Mouse (Mus musculus): Measurements from ENCODE around the gene Llgl2. TPM values are rescaled to one million over a fixed set of nuclear protein-coding genes. Genes with fewer than 3 reads are reported as not detected.

Llgl2 gene
- polyA plus RNA-seq, 1 experiment from 2014 or later: 4.4 TPM

DNA sequence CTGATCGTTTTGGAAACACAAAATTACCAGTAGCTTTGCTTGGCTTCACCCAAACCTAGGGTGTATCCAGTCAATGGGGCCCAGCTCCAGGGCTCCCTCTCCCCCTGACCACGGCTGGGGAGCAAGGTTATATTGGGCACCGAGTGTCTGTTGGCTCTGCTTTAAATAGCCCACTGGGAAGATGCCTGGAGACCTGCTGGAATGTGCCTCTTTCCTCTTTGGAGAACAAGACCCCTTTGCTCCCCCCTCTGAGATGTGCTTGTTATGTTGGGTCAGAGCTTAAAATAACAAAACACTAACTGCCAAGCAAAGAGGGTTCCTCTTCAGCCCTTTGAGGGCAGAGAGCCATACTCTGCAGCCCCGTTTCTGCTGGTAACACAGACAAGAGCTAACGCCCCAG is 78.3 kb downstream of the Llgl2 start:
- ATAC-seq (ENCODE audit: low FRiP score, low read depth): no peak
- WGBS: 86% methylated on average over 5 of the region's 5 CpGs
- H3K27ac ChIP-seq (replicated peaks): no peak overlapping the region

DNA sequence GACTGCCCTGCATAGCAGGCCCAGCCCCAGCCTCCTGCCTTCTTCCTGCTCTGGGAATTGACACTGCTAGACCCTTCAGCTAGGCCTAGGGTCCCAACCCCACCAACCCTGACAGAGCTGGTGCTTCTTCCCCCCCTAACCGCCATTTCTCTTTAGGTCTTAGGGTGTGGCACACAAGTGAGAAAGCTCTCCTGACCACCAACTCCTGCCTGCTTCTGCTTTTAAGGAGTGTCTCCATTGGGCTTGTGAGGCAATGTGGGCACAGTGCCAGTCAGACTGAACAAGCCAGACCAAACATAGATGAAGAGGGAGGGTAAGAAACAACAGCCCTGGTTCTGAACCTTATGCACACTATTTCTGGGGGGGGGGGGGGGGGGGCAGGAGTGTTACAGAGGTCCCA is 79.0 kb downstream of the Llgl2 start:
- Histone ChIP-seq H3K27ac (replicated peaks) (no peak overlapping the region), H3K9ac (replicated peaks) (no peak overlapping the region), H3K9me3 (no peaks in the 10 kb centered on the region), H3K4me3 (no peak overlapping the region), H3K4me1 (peaks cover 24% of the 10 kb centered on the region), H3K36me3 (no peaks in the 10 kb centered on the region), H3K27me3 (no peaks in the 10 kb centered on the region), H3K4me2 (replicated peaks) (no peak overlapping the region)
- ATAC-seq (ENCODE audit: low FRiP score, low read depth): no peak
- WGBS: 89% methylated on average over 1 of the region's 1 CpGs

More for the DNA sequence above, 78.3 kb downstream of the Llgl2 start:
- Histone ChIP-seq H3K9ac (replicated peaks) (no peak overlapping the region), H3K4me3 (no peak overlapping the region), H3K27me3 (no peaks in the 10 kb centered on the region), H3K9me3 (no peaks in the 10 kb centered on the region), H3K4me1 (peaks cover 24% of the 10 kb centered on the region), H3K36me3 (no peaks in the 10 kb centered on the region), H3K4me2 (replicated peaks) (no peak overlapping the region)

DNA sequence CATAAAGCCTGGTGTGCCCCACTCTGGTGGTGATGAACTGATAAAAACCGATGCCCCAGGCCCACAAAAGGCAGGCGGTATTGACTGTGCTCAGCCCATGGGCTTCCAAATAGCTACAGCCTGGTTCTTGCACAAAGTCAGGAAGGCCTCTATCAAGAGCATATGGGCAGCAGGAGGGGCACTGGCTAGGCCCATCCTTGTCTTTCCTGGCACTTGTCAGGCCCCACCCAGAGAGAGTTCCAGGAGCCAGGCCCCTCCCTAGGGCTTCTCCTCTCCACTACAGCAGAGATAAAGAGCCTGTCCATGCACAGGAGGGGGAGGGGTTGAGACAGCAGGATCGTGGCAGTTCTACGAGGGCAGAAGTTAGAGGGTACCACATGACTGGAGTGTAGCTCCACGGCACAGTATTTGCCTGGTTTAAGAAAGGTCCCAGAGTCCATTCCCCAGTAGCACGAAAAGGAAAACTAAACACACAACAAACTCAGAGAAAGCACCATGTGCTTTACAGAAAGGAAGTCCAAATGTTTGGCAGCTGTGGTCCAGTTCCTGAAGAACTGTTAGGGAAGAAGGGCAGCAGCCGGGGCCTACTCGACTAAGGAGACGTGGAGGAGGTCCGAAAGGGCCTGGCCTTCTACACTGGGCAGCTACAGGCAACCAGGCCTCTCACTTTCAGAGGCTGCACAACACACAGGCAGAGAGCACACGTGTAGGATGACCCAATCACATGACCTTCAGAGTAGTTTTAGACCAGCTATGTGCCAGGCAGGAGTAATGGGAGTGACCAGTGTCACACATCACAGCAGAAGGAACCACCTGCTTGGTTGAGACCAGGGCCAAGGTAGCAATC is 79.8 kb downstream of the Llgl2 start:
- Histone ChIP-seq H3K4me1 (peaks cover 24% of the 10 kb centered on the region), H3K9me3 (no peaks in the 10 kb centered on the region), H3K4me2 (replicated peaks) (no peak overlapping the region), H3K27ac (replicated peaks) (no peak overlapping the region), H3K9ac (replicated peaks) (no peak overlapping the region), H3K27me3 (no peaks in the 10 kb centered on the region), H3K36me3 (no peaks in the 10 kb centered on the region), H3K4me3 (no peak overlapping the region)
- WGBS: 77% methylated on average over 11 of the region's 11 CpGs
- ATAC-seq (ENCODE audit: low FRiP score, low read depth): no peak

DNA sequence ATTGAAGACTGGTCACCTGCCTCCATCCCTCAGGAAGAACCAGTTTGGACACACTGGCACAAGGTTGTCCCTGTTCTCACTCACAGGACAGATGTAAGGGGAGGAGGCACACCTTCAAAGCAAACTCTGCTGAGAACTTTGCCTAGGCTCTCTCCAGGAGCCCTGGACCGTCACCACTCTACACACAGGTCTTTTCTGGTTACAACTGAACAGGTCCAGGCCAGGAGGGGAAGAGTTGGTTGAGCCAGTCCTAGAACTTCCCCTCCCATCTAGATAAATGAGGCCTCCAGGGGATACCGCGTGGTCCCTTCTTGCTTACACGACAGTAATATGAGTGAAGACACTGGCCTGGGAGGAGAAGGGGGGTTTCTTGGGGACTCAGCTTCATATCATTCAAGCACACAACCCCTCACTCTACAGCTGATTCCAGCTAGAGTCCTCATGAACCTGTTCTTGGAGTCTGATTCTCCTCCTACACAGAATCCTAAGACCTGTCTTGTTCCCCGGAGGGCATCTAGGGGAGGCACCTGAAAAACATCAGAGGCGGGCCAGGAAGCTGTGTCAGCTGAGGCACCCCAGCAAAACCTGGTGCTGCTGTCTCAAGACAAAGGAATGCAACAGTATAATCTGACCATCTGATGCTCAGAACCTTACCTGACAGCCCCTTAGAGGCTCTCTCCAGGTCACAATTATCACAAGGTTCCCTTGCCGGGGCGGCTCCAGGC is 80.5 kb downstream of the Llgl2 start:
- H3K4me2 ChIP-seq (replicated peaks): no peak overlapping the region
- no peaks in the 10 kb centered on the region for H3K9me3 ChIP-seq
- no peak for ATAC-seq (ENCODE audit: low FRiP score, low read depth)
- H3K4me3 ChIP-seq: no peak overlapping the region
- peaks cover 24% of the 10 kb centered on the region; the same call in 1 of the 2 replicates for H3K4me1 ChIP-seq
- H3K9ac ChIP-seq (replicated peaks): no peak overlapping the region
- no peak overlapping the region for H3K27ac ChIP-seq (replicated peaks)
- WGBS: 88% methylated on average over 8 of the region's 8 CpGs
- H3K36me3 ChIP-seq: no peaks in the 10 kb centered on the region
- H3K27me3 ChIP-seq: no peaks in the 10 kb centered on the region

Small RNA genes within 50 kb of the gene (microRNA-seq; reads per million reads assigned to microRNA genes)
- 0.70 reads per million for gene Mir5621

Other genes starting within 250 kb of the Llgl2 start
- gene Mrps7, start 220.1 kb upstream of the Llgl2 start, polyA plus RNA-seq (2016; fragmentation: Nextera tagmentation; extraction: Ambion mirVana): 85.7 and 89.0 TPM in 2 replicates
- 34.6 and 37.2 TPM in 2 replicates for gene Gga3, start 220.0 kb upstream of the Llgl2 start, polyA plus RNA-seq (2016; fragmentation: Nextera tagmentation; extraction: Ambion mirVana)
- gene Mif4gd, start 211.1 kb upstream of the Llgl2 start, polyA plus RNA-seq (2016; fragmentation: Nextera tagmentation; extraction: Ambion mirVana): 12.2 and 15.1 TPM in 2 replicates
- 26.2 and 26.9 TPM in 2 replicates for gene Slc25a19, start 195.8 kb upstream of the Llgl2 start, polyA plus RNA-seq (2016; fragmentation: Nextera tagmentation; extraction: Ambion mirVana)
- 137 and 149 TPM in 2 replicates for gene Grb2, start 115.5 kb upstream of the Llgl2 start, polyA plus RNA-seq (2016; fragmentation: Nextera tagmentation; extraction: Ambion mirVana)
- 42.4 and 47.0 TPM in 2 replicates for gene Tmem94, start 58.6 kb upstream of the Llgl2 start, polyA plus RNA-seq (2016; fragmentation: Nextera tagmentation; extraction: Ambion mirVana)
- gene Caskin2, start 10.4 kb upstream of the Llgl2 start, polyA plus RNA-seq (2016; fragmentation: Nextera tagmentation; extraction: Ambion mirVana): 15.5 and 17.0 TPM in 2 replicates
- gene Tsen54, start 9.3 kb upstream of the Llgl2 start, polyA plus RNA-seq (2016; fragmentation: Nextera tagmentation; extraction: Ambion mirVana): 27.9 and 30.9 TPM in 2 replicates
- gene Myo15b, start 34.4 kb downstream of the Llgl2 start, polyA plus RNA-seq (2016; fragmentation: Nextera tagmentation; extraction: Ambion mirVana): 0.13 and 0.37 TPM in 2 replicates
- gene Smim5, start 75.9 kb downstream of the Llgl2 start, polyA plus RNA-seq (2016; fragmentation: Nextera tagmentation; extraction: Ambion mirVana): 0.88 and 0.98 TPM in 2 replicates
- 0.98 and 1.2 TPM in 2 replicates for gene Smim6, start 88.0 kb downstream of the Llgl2 start, polyA plus RNA-seq (2016; fragmentation: Nextera tagmentation; extraction: Ambion mirVana)
- gene Sap30bp, start 109.2 kb downstream of the Llgl2 start, polyA plus RNA-seq (2016; fragmentation: Nextera tagmentation; extraction: Ambion mirVana): 55.9 and 61.8 TPM in 2 replicates
- gene Recql5, start 109.4 kb downstream of the Llgl2 start, polyA plus RNA-seq (2016; fragmentation: Nextera tagmentation; extraction: Ambion mirVana): 29.9 and 30.1 TPM in 2 replicates
- gene Itgb4, start 150.7 kb downstream of the Llgl2 start, polyA plus RNA-seq (2016; fragmentation: Nextera tagmentation; extraction: Ambion mirVana): 0.59 and 1.3 TPM in 2 replicates
- gene Galk1, start 188.7 kb downstream of the Llgl2 start, polyA plus RNA-seq (2016; fragmentation: Nextera tagmentation; extraction: Ambion mirVana): 75.3 and 92.6 TPM in 2 replicates
- gene H3f3b, start 203.9 kb downstream of the Llgl2 start, polyA plus RNA-seq (2016; fragmentation: Nextera tagmentation; extraction: Ambion mirVana): 2,249 and 2,254 TPM in 2 replicates
- 50.3 and 51.5 TPM in 2 replicates for gene Unk, start 206.3 kb downstream of the Llgl2 start, polyA plus RNA-seq (2016; fragmentation: Nextera tagmentation; extraction: Ambion mirVana)

All from midbrain, embryonic 12.5 days (tissue).